Mouse (Mus musculus) E14TG2a.4 (cell line): ENCODE measurements around the gene Tff3.

Experiments used
- H3K27me3 ChIP-seq: 2 replicates; pipeline ENCODE4 v1.6.1; 2014; ENCODE audit warnings: low read length, control low read depth; ENCODE audit not compliant: insufficient read depth
- H3K36me3 ChIP-seq: 2 replicates; pipeline ENCODE4 v1.6.1; 2014; ENCODE audit warnings: low read length, control low read depth; ENCODE audit not compliant: insufficient read depth
- H3K4me1 ChIP-seq: replicated peaks from 2 replicates; pipeline ENCODE4 v1.6.1; 2014; ENCODE audit warnings: low read depth, low read length, control low read depth
- H3K4me3 ChIP-seq: replicated peaks from 2 replicates; pipeline ENCODE4 v1.5.1; 2014; ENCODE audit warnings: mild to moderate bottlenecking, low read length
- H3K9me3 ChIP-seq: 2 replicates; pipeline ENCODE4 v1.6.1; 2014; ENCODE audit warnings: low read length, control low read depth
- CTCF ChIP-seq: conservative IDR thresholded peaks from 2 replicates; pipeline ENCODE4 v1.5.1; 2014; ENCODE audit warnings: low read length
- NANOG ChIP-seq: IDR thresholded peaks from 2 replicates; pipeline ENCODE4 v1.6.1; 2014; ENCODE audit warnings: borderline replicate concordance, low read length, mixed read lengths
- POU5F1 ChIP-seq: IDR thresholded peaks from 2 replicates; pipeline ENCODE4 v1.6.1; 2014; ENCODE audit warnings: low read length, borderline replicate concordance

Gene Tff3

DNA sequence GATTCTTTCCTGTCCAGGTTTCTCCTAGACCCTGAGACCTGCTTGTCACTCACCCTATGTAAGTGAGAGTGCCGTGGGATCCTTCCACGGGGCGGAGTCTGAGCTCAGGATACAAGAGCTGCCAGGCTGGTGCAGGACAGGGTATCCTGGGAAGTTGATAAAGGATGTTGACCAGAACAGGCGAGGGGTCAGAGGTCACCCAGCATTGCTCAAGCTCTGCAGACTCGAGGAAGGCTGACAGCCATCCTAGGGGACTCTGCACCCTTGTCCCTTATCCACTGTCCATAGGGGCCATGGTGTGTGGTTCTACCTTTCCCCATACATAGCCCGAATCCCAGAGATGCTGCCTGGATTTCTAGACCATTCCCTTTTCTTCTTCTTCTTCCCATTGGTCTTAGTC is 13.4 kb downstream of the Tff3 start:
- Histone ChIP-seq H3K27me3 (0 out of 2 replicates have a peak, but pooled peaks cover 2% of the 10 kb centered on the region), H3K36me3 (peaks cover 16% of the 10 kb centered on the region), H3K4me1 (peaks cover 79% of the 10 kb centered on the region), H3K4me3 (peak overlapping the region; percentile 32; the same call in 1 of the 2 replicates), H3K9me3 (no peaks in the 10 kb centered on the region)
- TF ChIP-seq POU5F1, result no peak
- TF ChIP-seq NANOG, result no peak
- TF ChIP-seq CTCF, result no peak

DNA sequence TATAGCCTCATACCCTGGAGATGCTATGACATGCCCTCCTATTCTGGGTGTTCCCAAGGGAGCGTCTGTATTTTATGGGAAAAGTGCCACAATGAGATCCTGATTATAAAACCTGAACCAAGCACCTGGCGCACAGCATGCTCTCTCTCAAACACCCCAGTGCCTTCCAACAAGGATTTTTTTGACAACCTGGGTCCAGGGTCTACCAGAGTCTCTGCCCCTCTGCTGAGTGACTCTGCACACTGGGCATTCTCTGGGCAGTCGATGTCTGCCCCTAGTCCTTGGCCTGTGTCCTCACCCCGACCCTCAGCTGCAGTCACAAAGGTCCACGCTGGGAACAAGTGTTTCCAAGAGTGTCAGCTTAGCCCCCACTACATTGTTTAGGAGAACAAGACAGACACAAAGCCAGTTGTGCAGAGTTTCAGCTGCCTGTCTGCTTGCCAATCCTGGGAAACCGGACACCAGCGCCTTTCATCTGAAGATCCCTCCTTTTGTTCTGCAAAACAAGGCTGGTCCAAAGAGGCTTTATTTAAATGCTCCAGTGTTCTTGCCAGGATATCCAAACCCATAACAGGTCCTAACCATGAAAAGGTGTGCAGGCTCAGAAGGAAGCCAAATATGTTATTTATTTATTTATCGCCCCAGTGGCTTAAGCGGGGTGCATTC is 16.1 kb downstream of the Tff3 start:
- Histone ChIP-seq H3K36me3 (peaks cover 34% of the 10 kb centered on the region), H3K9me3 (no peaks in the 10 kb centered on the region), H3K4me3 (peak overlapping the region; percentile 55), H3K27me3 (0 out of 2 replicates have a peak, but pooled peaks cover 2% of the 10 kb centered on the region), H3K4me1 (peaks cover 87% of the 10 kb centered on the region)
- TF ChIP-seq NANOG, result peak; percentile 6; the same call in 1 of the 2 replicates
- TF ChIP-seq CTCF, result no peak

DNA sequence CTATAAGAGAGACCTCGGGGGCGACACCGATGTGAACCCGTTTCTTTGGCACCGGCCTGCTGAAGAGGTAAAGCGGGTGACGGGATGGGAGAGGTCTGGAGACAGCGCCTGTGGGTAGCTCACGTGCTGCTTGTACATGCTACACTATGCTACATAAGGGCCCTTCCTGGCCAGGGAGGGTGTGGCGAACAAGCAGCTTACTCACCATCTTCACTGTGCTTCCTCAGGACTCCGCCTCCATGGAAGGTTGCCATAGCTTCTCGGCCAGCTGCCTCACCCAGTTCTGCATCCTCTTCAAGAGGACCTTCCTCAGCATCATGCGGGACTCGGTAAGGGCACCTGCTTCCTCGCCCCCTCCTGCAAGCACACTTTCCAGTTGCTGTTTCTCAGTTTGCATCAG is 21.1 kb downstream of the Tff3 start:
- H3K36me3 ChIP-seq, result peaks cover 48% of the 10 kb centered on the region
- no peaks in the 10 kb centered on the region for H3K27me3 ChIP-seq
- peaks cover 61% of the 10 kb centered on the region for H3K4me1 ChIP-seq
- H3K9me3 ChIP-seq, result peaks cover 9% of the 10 kb centered on the region; the same call in 1 of the 2 replicates
- H3K4me3 ChIP-seq, result no peak overlapping the region; the same call in 1 of the 2 replicates
- TF ChIP-seq POU5F1 (no peak), NANOG (no peak)

DNA sequence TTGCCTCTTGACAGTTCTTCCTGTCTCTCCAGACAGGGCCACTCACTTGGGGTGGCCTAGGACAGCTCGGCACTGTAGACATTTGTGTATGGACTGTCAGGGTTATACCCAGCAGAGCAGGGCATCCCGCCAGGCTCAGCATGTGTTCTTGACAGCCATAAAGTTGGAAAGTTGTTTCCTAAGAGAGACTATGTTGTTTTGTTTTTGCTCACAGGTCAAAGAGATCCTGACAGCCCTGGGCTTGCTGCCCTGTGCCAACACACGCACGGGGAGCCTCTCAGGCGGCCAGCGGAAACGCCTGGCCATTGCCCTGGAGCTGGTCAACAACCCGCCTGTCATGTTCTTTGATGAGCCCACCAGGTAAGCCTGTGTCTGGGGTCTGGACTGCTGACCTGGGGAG is 25.6 kb downstream of the Tff3 start:
- H3K27me3 ChIP-seq, result no peaks in the 10 kb centered on the region; the same call in 1 of the 2 replicates
- TF ChIP-seq CTCF (no peak), NANOG (no peak), POU5F1 (no peak)
- H3K9me3 ChIP-seq, result peaks cover 9% of the 10 kb centered on the region; the same call in 1 of the 2 replicates
- peaks cover 25% of the 10 kb centered on the region for H3K36me3 ChIP-seq
- no peak overlapping the region for H3K4me3 ChIP-seq
- peaks cover 27% of the 10 kb centered on the region for H3K4me1 ChIP-seq

DNA sequence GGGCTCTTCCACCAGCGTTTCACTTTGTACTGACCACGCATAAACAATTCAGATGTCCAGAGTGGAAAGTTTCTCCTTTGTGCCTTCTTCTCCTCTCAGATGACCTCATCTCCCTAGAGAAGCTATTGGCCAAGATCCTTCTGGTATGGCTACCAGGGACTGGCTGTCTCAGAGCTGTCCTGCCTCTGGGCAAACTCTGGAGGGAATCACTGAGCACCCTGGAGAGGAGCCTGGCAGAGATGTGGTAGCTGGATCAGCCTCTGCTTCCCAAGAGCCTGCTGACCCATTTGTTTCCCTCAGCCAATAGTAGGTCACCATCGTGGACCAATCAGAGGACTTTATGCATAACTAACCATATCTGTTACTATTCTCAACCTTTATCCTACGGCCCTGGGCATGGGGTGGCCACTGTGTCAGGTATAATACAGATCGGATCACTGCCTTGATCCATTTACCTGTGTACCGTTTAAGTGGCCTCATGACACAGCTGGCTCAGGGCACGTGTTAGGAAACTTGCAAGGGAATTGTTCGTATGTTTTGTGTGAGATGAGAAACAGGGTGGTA is 26.4 kb downstream of the Tff3 start:
- TF ChIP-seq NANOG, result no peak
- no peak for TF ChIP-seq CTCF
- no peak for TF ChIP-seq POU5F1
- peaks cover 21% of the 10 kb centered on the region for H3K36me3 ChIP-seq
- H3K4me1 ChIP-seq, result peaks cover 20% of the 10 kb centered on the region
- peaks cover 9% of the 10 kb centered on the region; the same call in 1 of the 2 replicates for H3K9me3 ChIP-seq
- H3K4me3 ChIP-seq, result no peak overlapping the region
- no peaks in the 10 kb centered on the region; the same call in 1 of the 2 replicates for H3K27me3 ChIP-seq

DNA sequence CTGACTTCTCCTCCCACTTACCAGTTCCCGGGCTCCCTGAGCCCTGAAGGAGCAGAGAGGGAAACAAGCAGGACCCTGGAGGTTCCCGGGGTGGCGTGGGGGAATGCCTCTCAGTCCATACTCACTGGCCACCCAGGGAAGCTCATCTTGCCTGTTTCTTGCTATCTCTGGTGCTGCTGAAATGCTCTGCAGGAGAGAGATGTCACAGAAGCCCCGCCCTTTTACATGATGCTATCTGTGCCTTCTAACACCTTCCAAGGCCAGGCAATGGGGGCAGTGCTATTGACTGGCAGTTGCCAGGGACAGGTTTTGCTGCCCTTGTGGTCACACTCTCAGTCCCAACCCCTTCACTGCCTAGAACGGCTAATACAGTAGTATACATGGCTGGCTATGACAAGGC is 30.7 kb downstream of the Tff3 start:
- Histone ChIP-seq H3K27me3 (no peaks in the 10 kb centered on the region; the same call in 1 of the 2 replicates), H3K4me3 (no peak overlapping the region), H3K4me1 (peaks cover 23% of the 10 kb centered on the region), H3K9me3 (0 out of 2 replicates have a peak, but pooled peaks cover 4% of the 10 kb centered on the region), H3K36me3 (peaks cover 9% of the 10 kb centered on the region)
- no peak for TF ChIP-seq NANOG
- no peak for TF ChIP-seq POU5F1
- no peak for TF ChIP-seq CTCF

DNA sequence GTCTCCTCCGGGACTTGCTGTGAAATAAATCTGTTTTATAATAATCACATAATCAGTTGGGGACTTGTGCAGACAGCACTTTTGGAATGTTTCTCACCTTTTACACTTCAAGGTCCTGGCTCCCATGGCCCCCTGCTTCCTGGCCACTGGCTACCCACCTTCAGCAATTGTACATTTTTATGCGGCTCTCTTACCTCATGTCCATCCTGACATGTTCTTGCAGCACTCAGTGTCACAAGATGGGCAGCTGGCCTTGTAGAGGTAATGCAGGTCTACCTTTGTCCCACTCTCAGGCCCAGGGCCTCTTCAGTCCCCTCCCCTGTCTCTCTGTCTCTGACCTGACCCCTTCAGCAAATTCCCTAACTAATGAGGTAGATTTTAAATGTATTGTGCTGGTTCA is 32.6 kb downstream of the Tff3 start:
- H3K27me3 ChIP-seq, result no peaks in the 10 kb centered on the region; the same call in 1 of the 2 replicates
- no peak for TF ChIP-seq POU5F1
- TF ChIP-seq CTCF, result no peak
- TF ChIP-seq NANOG, result no peak
- peaks cover 3% of the 10 kb centered on the region; the same call in 1 of the 2 replicates for H3K36me3 ChIP-seq
- H3K9me3 ChIP-seq, result no peaks in the 10 kb centered on the region
- H3K4me3 ChIP-seq, result no peak overlapping the region
- peaks cover 23% of the 10 kb centered on the region for H3K4me1 ChIP-seq

DNA sequence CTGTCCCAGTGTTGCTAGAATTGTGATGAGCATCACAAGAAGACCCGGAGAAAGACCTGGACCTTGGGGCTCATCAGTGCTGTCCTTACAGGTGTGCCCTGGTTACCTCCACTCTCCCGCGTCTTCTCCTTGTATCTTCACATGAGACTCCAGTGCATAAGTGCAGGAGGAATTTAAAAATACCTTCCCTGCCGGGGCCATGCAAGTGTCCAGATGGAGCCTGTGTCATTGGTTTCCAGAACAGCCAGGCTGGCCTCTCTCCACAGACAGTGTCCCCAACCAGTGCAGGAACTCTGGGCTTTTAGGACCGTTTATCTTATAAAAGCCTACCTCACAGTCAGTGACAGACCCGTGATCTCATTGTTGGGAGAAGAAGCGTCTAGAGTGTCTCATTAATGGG is 33.9 kb downstream of the Tff3 start:
- Histone ChIP-seq H3K27me3 (no peaks in the 10 kb centered on the region; the same call in 1 of the 2 replicates), H3K4me1 (peaks cover 23% of the 10 kb centered on the region), H3K9me3 (no peaks in the 10 kb centered on the region), H3K4me3 (no peak overlapping the region), H3K36me3 (peaks cover 3% of the 10 kb centered on the region; the same call in 1 of the 2 replicates)
- no peak for TF ChIP-seq NANOG
- TF ChIP-seq CTCF, result no peak
- TF ChIP-seq POU5F1, result no peak
